Mouse (Mus musculus): ENCODE data around the gene Vps72. TPM values are rescaled to one million over a fixed set of nuclear protein-coding genes. Genes with fewer than 3 reads are reported as not detected.
A peak's percentile ranks its signal among the peaks of the same experiment; 100 is the strongest.
"Not testable (repeated sequence)": the region's sequence is repeated elsewhere in the genome, so short reads cannot be mapped to it uniquely, and the experiment has no call there.

Vps72 gene
- 10 to 100 TPM; 46.7 to 48.2 TPM for total RNA-seq (2021)
- long read RNA-seq, transcript Vps72-201 (6 exons, 1,456 nt), result major isoform, 32 of 40 reads
- long read RNA-seq, partial matches to known transcripts, result 3 of 40 reads
- long read RNA-seq, other reads (novel, unspliced or antisense), result 5 of 40 reads

GRCm38 (mm10) chr3:95110911-95111726 is at the start of gene Vps72:
TSS of gene Vps72 (plus strand) at chr3:95111022.
- peak; percentile 90 to 94 for DNase-seq (ENCODE audit: low spot score in 2 of 2)

- no peak for DNase-seq (ENCODE audit: low spot score in 2 of 2)
Observed at GRCm38 (mm10) chr3:95063741-95064140, 47.1 kb upstream of the Vps72 start.

- DNase-seq (ENCODE audit: low spot score in 2 of 2), result no peak
Observed at GRCm38 (mm10) chr3:95065553-95065952, 45.3 kb upstream of the Vps72 start.

GRCm38 (mm10) chr3:95066095-95066494 is 44.7 kb upstream of the Vps72 start:
- DNase-seq (ENCODE audit: low spot score in 2 of 2), result no peak

- DNase-seq (ENCODE audit: low spot score in 2 of 2), result no peak
Observed at GRCm38 (mm10) chr3:95066570-95066969, 44.3 kb upstream of the Vps72 start.

GRCm38 (mm10) chr3:95071606-95072005 is 39.2 kb upstream of the Vps72 start:
- DNase-seq (ENCODE audit: low spot score in 2 of 2), result no peak

- no peak for DNase-seq (ENCODE audit: low spot score in 2 of 2)
Observed at GRCm38 (mm10) chr3:95088071-95088470, 22.8 kb upstream of the Vps72 start.

GRCm38 (mm10) chr3:95100854-95101253 is 10.0 kb upstream of the Vps72 start:
- DNase-seq (ENCODE audit: low spot score in 2 of 2), result no peak

- peak; percentile 70 to 76 for DNase-seq (ENCODE audit: low spot score in 2 of 2)
Observed at GRCm38 (mm10) chr3:95105121-95105520, 5.7 kb upstream of the Vps72 start.

GRCm38 (mm10) chr3:95105586-95106337 is 5.1 kb upstream of the Vps72 start:
- peak in 1 of 2 experiments; percentile 29 for DNase-seq (ENCODE audit: low spot score in 2 of 2)

- peak; percentile 96 to 98 for DNase-seq (ENCODE audit: low spot score in 2 of 2)
Observed at GRCm38 (mm10) chr3:95106338-95107117, 4.3 kb upstream of the Vps72 start, which contains the start of gene Pip5k1a. TSS of gene Pip5k1a (minus strand) at chr3:95106930.

- DNase-seq (ENCODE audit: low spot score in 2 of 2), result not testable (repeated sequence)
Observed at GRCm38 (mm10) chr3:95107308-95107707, 3.5 kb upstream of the Vps72 start.

- DNase-seq (ENCODE audit: low spot score in 2 of 2), result peak in 1 of 2 experiments; percentile 38
Observed at GRCm38 (mm10) chr3:95107898-95108297, 2.9 kb upstream of the Vps72 start.

GRCm38 (mm10) chr3:95112760-95113159 is 1.9 kb downstream of the Vps72 start:
- DNase-seq (ENCODE audit: low spot score in 2 of 2), result no peak

- DNase-seq (ENCODE audit: low spot score in 2 of 2), result no peak
Observed at GRCm38 (mm10) chr3:95117751-95118150, 6.9 kb downstream of the Vps72 start.

- no peak for DNase-seq (ENCODE audit: low spot score in 2 of 2)
Observed at GRCm38 (mm10) chr3:95121580-95121979, 10.8 kb downstream of the Vps72 start.

GRCm38 (mm10) chr3:95124246-95124645 is 13.4 kb downstream of the Vps72 start, which contains the start of gene Tmod4:
TSS of gene Tmod4 (plus strand) at chr3:95124476.
- DNase-seq (ENCODE audit: low spot score in 2 of 2), result no peak

GRCm38 (mm10) chr3:95124972-95125371 is 14.2 kb downstream of the Vps72 start:
- DNase-seq (ENCODE audit: low spot score in 2 of 2), result peak in 1 of 2 experiments; percentile 37

- no peak for DNase-seq (ENCODE audit: low spot score in 2 of 2)
Observed at GRCm38 (mm10) chr3:95129226-95129651, 18.4 kb downstream of the Vps72 start.

- DNase-seq (ENCODE audit: low spot score in 2 of 2), result no peak
Observed at GRCm38 (mm10) chr3:95130081-95130480, 19.3 kb downstream of the Vps72 start.

GRCm38 (mm10) chr3:95132389-95132788 is 21.6 kb downstream of the Vps72 start:
- not testable (repeated sequence) for DNase-seq (ENCODE audit: low spot score in 2 of 2)
